Mouse (Mus musculus) neural tube, embryonic 14.5 days (tissue): ENCODE results near the gene Ctnnbl1. TPM values are rescaled to one million over a fixed set of nuclear protein-coding genes. Genes with fewer than 3 reads are reported as not detected.
A peak's percentile ranks its signal among the peaks of the same experiment; 100 is the strongest.

Experiments
- ATAC-seq: fragments of 200-750 bp; cut with Nextera tagmentation; 2 replicates; pipeline ENCODE4 v1.8.0; 2017; ENCODE audit warnings: low read depth, mild to moderate bottlenecking, moderate TSS enrichment, moderate library complexity
- H3K27ac ChIP-seq: fragments of 300-500 bp; sonication (generic); 2 replicates; pipeline ENCODE4 v1.5.1; 2014; ENCODE audit warnings: low read depth, mild to moderate bottlenecking, control low read depth, low read length, moderate library complexity, mixed read lengths
- H3K27me3 ChIP-seq: fragments of 300-500 bp; sonication (generic); 2 replicates; pipeline ENCODE4 v1.6.1; 2014; ENCODE audit warnings: low read length; ENCODE audit not compliant: control insufficient read depth, insufficient read depth
- H3K36me3 ChIP-seq: fragments of 300-500 bp; sonication (generic); 2 replicates; pipeline ENCODE4 v1.6.1; 2014; ENCODE audit warnings: low read length, mixed read lengths; ENCODE audit not compliant: control insufficient read depth, insufficient read depth
- H3K4me1 ChIP-seq: fragments of 300-500 bp; sonication (generic); 2 replicates; pipeline ENCODE4 v1.6.1; 2014; ENCODE audit warnings: low read length; ENCODE audit not compliant: control insufficient read depth, insufficient read depth
- H3K4me2 ChIP-seq: fragments of 300-500 bp; sonication (generic); 2 replicates; pipeline ENCODE4 v1.6.1; 2014; ENCODE audit warnings: mild to moderate bottlenecking, low read depth, low read length, control low read depth
- H3K4me3 ChIP-seq: fragments of 300-500 bp; sonication (generic); 2 replicates; pipeline ENCODE4 v1.5.1; 2014; ENCODE audit warnings: low read depth, low read length, control low read depth, mixed read lengths
- H3K9ac ChIP-seq: fragments of 300-500 bp; sonication (generic); replicated peaks from 2 replicates; pipeline ENCODE4 v1.6.1; 2014; ENCODE audit warnings: low read depth, mild to moderate bottlenecking, control low read depth, low read length, mixed read lengths
- H3K9me3 ChIP-seq: fragments of 300-500 bp; sonication (generic); 2 replicates; pipeline ENCODE4 v1.6.1; 2016; ENCODE audit warnings: low read length; ENCODE audit not compliant: control insufficient read depth
- WGBS: fragments of 180-500 bp; shearing (Covaris S2); extraction: QIAGEN DNeasy Blood & Tissue Kit; methylation state at CpG from one replicate; pipeline ENCODE4 v1.1.7; 2014; 5-methylcytosine and 5-hydroxymethylcytosine counted together
- polyA plus RNA-seq: library from polyadenylated mRNA; unstranded; fragments of >200 nt; fragmentation: Nextera tagmentation; extraction: Ambion mirVana; gene quantifications from 2 replicates; pipeline ENCODE4 v1.2.1, GENCODE M21; 2014

The Ctnnbl1 gene
- polyA plus RNA-seq, 1 experiment from 2014 or later = 59.4 TPM

GRCm38 (mm10) chr2:157784238-157784637, 47.0 kb downstream of the Ctnnbl1 start:
- H3K27me3 ChIP-seq = no peaks in the 10 kb centered on the region
- H3K9ac ChIP-seq = no peak overlapping the region
- no peak for ATAC-seq
- 84% methylated on average over 6 of the region's 6 CpGs for WGBS
- no peak overlapping the region for H3K27ac ChIP-seq
- H3K4me3 ChIP-seq = no peak overlapping the region
- H3K4me1 ChIP-seq = 0 out of 2 replicates have a peak, but pooled peaks cover 7% of the 10 kb centered on the region
- peaks cover 2% of the 10 kb centered on the region; the same call in 1 of the 2 replicates for H3K36me3 ChIP-seq
- no peaks in the 10 kb centered on the region for H3K9me3 ChIP-seq
- no peak overlapping the region for H3K4me2 ChIP-seq

- H3K9me3 ChIP-seq = no peaks in the 10 kb centered on the region
- H3K9ac ChIP-seq = no peak overlapping the region
- H3K4me2 ChIP-seq = no peak overlapping the region
- no peak for ATAC-seq
- H3K4me1 ChIP-seq = 0 out of 2 replicates have a peak, but pooled peaks cover 7% of the 10 kb centered on the region
- WGBS = 76% methylated on average over 2 of the region's 2 CpGs
- H3K4me3 ChIP-seq = no peak overlapping the region
- no peak overlapping the region for H3K27ac ChIP-seq
- H3K36me3 ChIP-seq = peaks cover 4% of the 10 kb centered on the region; the same call in 1 of the 2 replicates
- no peaks in the 10 kb centered on the region for H3K27me3 ChIP-seq
Measured at GRCm38 (mm10) chr2:157784647-157785046, 47.4 kb downstream of the Ctnnbl1 start.

GRCm38 (mm10) chr2:157789226-157789625, 52.0 kb downstream of the Ctnnbl1 start:
- H3K9me3 ChIP-seq = no peaks in the 10 kb centered on the region
- peaks cover 17% of the 10 kb centered on the region for H3K4me1 ChIP-seq
- no peak for ATAC-seq
- no peaks in the 10 kb centered on the region for H3K27me3 ChIP-seq
- H3K4me2 ChIP-seq = no peak overlapping the region
- peak overlapping the region; percentile 34; the same call in 1 of the 2 replicates for H3K27ac ChIP-seq
- no peak overlapping the region for H3K9ac ChIP-seq
- H3K4me3 ChIP-seq = no peak overlapping the region
- H3K36me3 ChIP-seq = peaks cover 4% of the 10 kb centered on the region; the same call in 1 of the 2 replicates
- WGBS = 84% methylated on average over 7 of the region's 7 CpGs

- Histone ChIP-seq H3K27me3 (no peaks in the 10 kb centered on the region), H3K27ac (peak overlapping the region; percentile 71), H3K36me3 (peaks cover 4% of the 10 kb centered on the region; the same call in 1 of the 2 replicates), H3K4me3 (no peak overlapping the region), H3K4me1 (peaks cover 17% of the 10 kb centered on the region), H3K4me2 (no peak overlapping the region), H3K9me3 (no peaks in the 10 kb centered on the region), H3K9ac (no peak overlapping the region)
- 70% methylated on average over 8 of the region's 8 CpGs for WGBS
- ATAC-seq = no peak
Measured at GRCm38 (mm10) chr2:157790836-157791495, 53.8 kb downstream of the Ctnnbl1 start.

- H3K9me3 ChIP-seq = no peaks in the 10 kb centered on the region
- no peak overlapping the region for H3K4me3 ChIP-seq
- H3K27ac ChIP-seq = peak overlapping the region; percentile 71
- 20% methylated on average over 14 of the region's 14 CpGs for WGBS
- H3K4me2 ChIP-seq = no peak overlapping the region
- H3K4me1 ChIP-seq = peaks cover 17% of the 10 kb centered on the region
- no peak overlapping the region for H3K9ac ChIP-seq
- ATAC-seq = peak; percentile 46; the same call in 1 of the 2 replicates
- H3K27me3 ChIP-seq = no peaks in the 10 kb centered on the region
- H3K36me3 ChIP-seq = peaks cover 4% of the 10 kb centered on the region; the same call in 1 of the 2 replicates
Measured at GRCm38 (mm10) chr2:157791528-157792162, 54.4 kb downstream of the Ctnnbl1 start.

GRCm38 (mm10) chr2:157792840-157793552, 55.8 kb downstream of the Ctnnbl1 start:
- Histone ChIP-seq H3K4me2 (no peak overlapping the region), H3K27ac (no peak overlapping the region), H3K4me1 (peaks cover 14% of the 10 kb centered on the region), H3K9me3 (no peaks in the 10 kb centered on the region), H3K36me3 (peaks cover 4% of the 10 kb centered on the region; the same call in 1 of the 2 replicates), H3K27me3 (no peaks in the 10 kb centered on the region), H3K9ac (no peak overlapping the region), H3K4me3 (no peak overlapping the region)
- ATAC-seq = no peak
- 85% methylated on average over 10 of the region's 10 CpGs for WGBS

GRCm38 (mm10) chr2:157793851-157794332, 56.7 kb downstream of the Ctnnbl1 start:
- no peak overlapping the region for H3K27ac ChIP-seq
- peaks cover 14% of the 10 kb centered on the region for H3K4me1 ChIP-seq
- WGBS = 77% methylated on average over 8 of the region's 8 CpGs
- H3K9ac ChIP-seq = no peak overlapping the region
- no peaks in the 10 kb centered on the region for H3K9me3 ChIP-seq
- no peak overlapping the region for H3K4me3 ChIP-seq
- no peak for ATAC-seq
- H3K36me3 ChIP-seq = peaks cover 4% of the 10 kb centered on the region; the same call in 1 of the 2 replicates
- no peaks in the 10 kb centered on the region for H3K27me3 ChIP-seq
- H3K4me2 ChIP-seq = no peak overlapping the region

GRCm38 (mm10) chr2:157795627-157796423, 58.6 kb downstream of the Ctnnbl1 start:
- no peaks in the 10 kb centered on the region for H3K36me3 ChIP-seq
- H3K4me2 ChIP-seq = no peak overlapping the region
- H3K4me1 ChIP-seq = peaks cover 19% of the 10 kb centered on the region
- no peak overlapping the region for H3K27ac ChIP-seq
- H3K9ac ChIP-seq = no peak overlapping the region
- H3K9me3 ChIP-seq = no peaks in the 10 kb centered on the region
- H3K27me3 ChIP-seq = no peaks in the 10 kb centered on the region
- ATAC-seq = no peak
- no peak overlapping the region for H3K4me3 ChIP-seq
- WGBS = 100% methylated on average over 1 of the region's 1 CpGs
